Mouse (Mus musculus) v-Abl transformed pro-B cells (cell line): ENCODE results near the gene Selenoi.

ENCODE experiments used
- in situ Hi-C, 2 experiments: fragments of 400-800 bp; cut with MboI; formaldehyde crosslinking; loops; one replicate each; pipeline ENCODE4 v1.15.1; 2025; ENCODE audit not compliant: unreplicated experiment in 2 of 2

Gene Selenoi

GRCm38 (mm10) chr5:30233042-30233441, 661 bp downstream of the Selenoi start:
- in situ Hi-C loops = loop anchor here in 1 of 2 experiments (10.0 kb wide), 1 partner anchor 412 kb away; the partner anchor contains the start of gene Slc35f6

GRCm38 (mm10) chr5:30233979-30234378, 1.6 kb downstream of the Selenoi start:
- in situ Hi-C loops = loop anchor here in 1 of 2 experiments (10.0 kb wide), 1 partner anchor 411 kb away; the partner anchor contains the start of gene Slc35f6

GRCm38 (mm10) chr5:30235641-30236126, 3.3 kb downstream of the Selenoi start:
- in situ Hi-C loops = loop anchor here in 1 of 2 experiments (10.0 kb wide), 1 partner anchor 409 kb away; the partner anchor contains the start of gene Slc35f6

DNA sequence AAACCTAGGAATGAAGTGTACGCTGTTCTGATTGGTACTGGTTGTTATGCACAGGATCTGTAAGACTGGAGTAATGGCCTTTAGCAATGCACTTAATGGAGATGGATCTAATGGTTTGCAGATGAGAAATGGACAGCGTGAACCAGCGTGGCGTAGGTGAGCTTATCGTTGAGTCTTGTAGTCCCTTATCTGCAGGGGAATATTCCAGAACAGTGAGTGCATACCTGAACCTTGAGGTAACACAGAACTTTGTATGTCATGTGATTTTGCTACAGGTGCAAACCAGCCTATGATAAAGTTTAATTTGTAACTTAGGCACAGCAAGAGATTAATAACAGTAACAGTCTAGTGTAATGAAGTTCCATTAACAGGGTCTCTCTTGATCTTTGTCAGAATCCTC, 6.2 kb downstream of the Selenoi start:
- in situ Hi-C loops = loop anchor here in 1 of 2 experiments (10.0 kb wide), 1 partner anchor 406 kb away; the partner anchor contains the start of gene Slc35f6

- in situ Hi-C loops = no loop called here
Measured at GRCm38 (mm10) chr5:30240552-30240951, 8.2 kb downstream of the Selenoi start.

DNA sequence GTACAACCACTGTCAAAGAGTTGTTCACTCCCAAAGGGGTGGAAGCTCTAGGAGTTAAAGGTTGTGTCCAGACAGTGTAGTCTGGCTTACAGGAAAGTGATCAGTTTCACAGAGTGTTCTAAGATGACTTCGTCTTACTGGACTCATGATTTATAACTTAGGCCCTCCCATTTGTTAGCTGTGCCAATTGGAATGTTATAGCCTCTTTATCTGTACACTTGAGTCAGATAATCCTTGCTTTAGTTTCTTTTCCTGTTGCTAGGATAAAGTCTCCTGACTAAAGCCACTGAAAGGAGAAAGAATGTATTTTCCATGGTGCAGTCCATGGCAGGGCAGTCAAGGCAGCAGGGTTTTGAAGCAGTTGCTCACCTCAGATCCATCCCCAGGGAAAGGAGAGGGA, 10.0 kb downstream of the Selenoi start:
- in situ Hi-C loops = no loop called here

GRCm38 (mm10) chr5:30243741-30244140, 11.4 kb downstream of the Selenoi start:
- in situ Hi-C loops = no loop called here

DNA sequence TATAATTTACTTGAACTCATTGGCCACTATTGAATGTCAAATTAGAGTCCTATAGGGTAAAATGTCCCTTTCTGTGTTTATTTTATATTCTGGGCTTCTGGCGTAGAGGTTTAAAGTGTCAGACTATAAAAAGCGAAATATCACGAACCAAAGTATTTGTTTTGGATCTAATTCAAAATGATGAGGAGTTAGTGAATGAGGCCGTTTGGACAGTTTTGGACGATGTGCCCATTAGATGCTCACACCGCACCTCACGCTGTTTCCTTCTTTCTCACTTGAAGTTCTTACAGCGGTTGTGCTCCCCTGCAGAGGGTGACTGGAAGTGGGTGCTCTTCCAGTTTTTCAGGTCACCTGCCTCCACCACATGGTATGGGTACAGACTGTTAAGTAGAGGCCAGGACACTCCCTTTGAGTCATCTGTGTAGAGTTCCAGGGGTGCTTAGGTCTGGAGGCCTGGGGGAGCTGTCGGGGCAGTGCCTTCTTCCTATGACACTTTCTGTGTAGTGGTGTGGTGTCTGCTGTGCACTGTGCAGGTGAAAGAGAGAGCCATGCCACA, 13.6 kb downstream of the Selenoi start:
- in situ Hi-C loops = no loop called here

DNA sequence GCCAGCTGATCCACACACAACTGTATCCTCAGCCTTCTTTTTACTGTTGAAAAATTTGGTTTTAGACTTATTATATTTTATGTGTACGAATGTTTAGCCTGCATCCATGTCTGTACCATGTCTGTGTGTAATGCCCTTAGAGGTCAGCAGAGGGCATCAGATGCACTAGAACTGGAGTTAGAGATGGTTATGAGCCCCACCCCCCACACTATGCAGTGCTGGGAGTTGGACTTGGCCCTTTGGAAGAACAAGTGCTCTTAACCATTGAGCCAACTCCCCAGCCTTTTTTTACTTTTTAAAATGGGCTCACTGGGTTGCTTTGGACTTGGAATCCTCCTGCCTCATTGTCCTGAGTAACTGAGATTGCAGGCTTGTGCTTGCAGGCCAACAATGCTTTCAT, 15.3 kb downstream of the Selenoi start:
- in situ Hi-C loops = no loop called here

- in situ Hi-C loops = no loop called here
Measured at GRCm38 (mm10) chr5:30255567-30256354, 23.4 kb downstream of the Selenoi start.

DNA sequence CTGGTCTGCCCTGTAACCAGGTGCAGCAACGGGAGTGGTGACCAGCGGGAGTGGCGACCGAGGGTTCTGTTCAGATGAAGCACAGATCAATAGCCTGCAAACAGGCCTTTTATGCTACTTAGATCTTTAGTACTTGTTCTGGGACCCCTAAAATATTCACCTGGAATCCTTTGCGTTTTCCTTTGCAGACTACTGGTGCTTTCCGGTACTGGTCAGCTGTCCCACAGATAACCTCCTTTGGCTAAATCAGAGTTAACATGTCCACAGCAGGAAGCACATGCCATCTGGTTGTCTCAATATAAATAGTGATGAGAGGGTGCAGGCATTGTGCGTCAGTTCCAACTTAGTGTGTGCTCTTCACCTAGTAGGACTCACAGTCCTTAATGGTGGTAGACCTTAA, 26.4 kb downstream of the Selenoi start:
- in situ Hi-C loops = no loop called here

- in situ Hi-C loops = no loop called here
Measured at GRCm38 (mm10) chr5:30270571-30271190, 38.3 kb downstream of the Selenoi start.

- in situ Hi-C loops = no loop called here
Measured at GRCm38 (mm10) chr5:30271599-30272281, 39.4 kb downstream of the Selenoi start.

- in situ Hi-C loops = no loop called here
Measured at GRCm38 (mm10) chr5:30276361-30276760, 44.0 kb downstream of the Selenoi start.

DNA sequence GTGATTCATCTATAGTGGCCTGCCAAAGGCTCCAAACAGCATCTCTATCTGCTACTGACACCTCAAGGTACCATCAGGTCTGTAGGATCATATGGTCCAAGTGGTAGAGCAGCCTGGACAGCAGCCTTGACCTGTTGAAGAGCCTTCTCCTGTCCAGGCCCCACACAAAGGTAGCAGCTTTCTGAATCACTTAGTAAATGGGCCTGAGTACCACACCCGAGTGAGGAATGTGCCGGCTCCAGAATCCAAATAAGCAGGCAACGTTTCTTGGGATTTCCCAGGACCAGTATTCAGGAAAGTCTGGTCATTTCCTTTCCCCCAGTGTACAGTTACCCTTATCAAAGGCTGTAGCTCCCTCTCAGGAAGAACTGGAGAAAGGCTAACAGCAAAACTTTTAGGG, 46.6 kb downstream of the Selenoi start:
- in situ Hi-C loops = no loop called here

- in situ Hi-C loops = no loop called here
Measured at GRCm38 (mm10) chr5:30279446-30279845, 47.1 kb downstream of the Selenoi start.

GRCm38 (mm10) chr5:30280864-30281263, 48.5 kb downstream of the Selenoi start:
- in situ Hi-C loops = no loop called here

DNA sequence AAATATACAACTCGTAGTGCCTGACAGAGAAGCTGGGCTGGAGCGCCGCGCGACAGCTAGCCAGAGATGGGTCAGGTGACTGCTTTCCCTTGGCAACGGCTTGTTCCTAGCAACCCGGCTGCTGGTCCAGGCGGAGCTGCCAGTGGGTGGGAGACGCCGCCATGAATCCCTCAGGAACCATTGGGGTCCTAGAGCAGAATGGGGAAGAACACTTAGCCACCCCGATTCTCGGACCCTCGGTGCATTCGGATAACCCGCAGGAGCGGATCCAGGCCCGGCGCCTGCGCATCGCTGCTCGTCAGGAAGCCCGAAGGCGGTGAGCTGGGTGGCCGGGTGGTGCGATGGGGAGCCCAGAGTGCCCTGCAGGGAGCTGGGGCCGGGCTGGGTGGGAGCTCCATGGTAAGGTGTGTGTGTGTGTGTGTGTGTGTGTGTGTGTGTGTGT, 48.9 kb downstream of the Selenoi start, which contains the start of gene Drc1:
TSS of gene Drc1 (plus strand) at position 98 of the 442 bp plus-strand sequence.
- in situ Hi-C loops = no loop called here

GRCm38 (mm10) chr5:30285944-30286799, 53.8 kb downstream of the Selenoi start:
- in situ Hi-C loops = no loop called here
